Mouse (Mus musculus): ENCODE results near the gene Ptges3l. TPM values are rescaled to one million over a fixed set of nuclear protein-coding genes. Genes with fewer than 3 reads are reported as not detected.
A peak's percentile ranks its signal among the peaks of the same experiment; 100 is the strongest.

Gene Ptges3l
- polyA plus RNA-seq, 1 experiment = not detected

GRCm38 (mm10) chr11:101424105-101424851, 855 bp downstream of the Ptges3l start, which contains the start of gene Gm27029:
Gene Gm27029 (minus strand): TSS chr11:101424796.
- no peaks in the 10 kb centered on the region; the same call in 1 of the 2 replicates for H3K4me1 ChIP-seq (ENCODE audit: control insufficient read depth, insufficient read depth, low read length)
- TF ChIP-seq POLR2A (IDR thresholded peaks at IDR 0.05; ENCODE audit: borderline replicate concordance, control insufficient read depth, low read depth, low read length) (no peak), CTCF (IDR thresholded peaks at IDR 0.05; ENCODE audit: control insufficient read depth, insufficient read depth, low read length) (no peak)
- peak within 1 kb of the TSS; percentile 86 for H3K27ac ChIP-seq (ENCODE audit: control insufficient read depth, insufficient read depth, low read depth, low read length, poor library complexity)
- peak within 1 kb of the TSS; percentile 89 for H3K4me3 ChIP-seq (replicated peaks; ENCODE audit: control insufficient read depth, low read depth, low read length)
- 3% methylated on average over 23 of the region's 23 CpGs for WGBS

GRCm38 (mm10) chr11:101420148-101420547, 5.0 kb downstream of the Ptges3l start:
- H3K4me1 ChIP-seq (ENCODE audit: control insufficient read depth, insufficient read depth, low read length) = no peaks in the 10 kb centered on the region; the same call in 1 of the 2 replicates
- TF ChIP-seq POLR2A (IDR thresholded peaks at IDR 0.05; ENCODE audit: borderline replicate concordance, control insufficient read depth, low read depth, low read length) (no peak), CTCF (IDR thresholded peaks at IDR 0.05; ENCODE audit: control insufficient read depth, insufficient read depth, low read length) (no peak)
- H3K27ac ChIP-seq (ENCODE audit: control insufficient read depth, insufficient read depth, low read depth, low read length, poor library complexity) = no peak overlapping the region
- no peak overlapping the region for H3K4me3 ChIP-seq (replicated peaks; ENCODE audit: control insufficient read depth, low read depth, low read length)
- 55% methylated on average over 5 of the region's 5 CpGs for WGBS

GRCm38 (mm10) chr11:101419610-101420009, 5.5 kb downstream of the Ptges3l start:
- 68% methylated on average over 3 of the region's 3 CpGs for WGBS
- no peak overlapping the region for H3K4me3 ChIP-seq (replicated peaks; ENCODE audit: control insufficient read depth, low read depth, low read length)

GRCm38 (mm10) chr11:101418991-101419390, 6.1 kb downstream of the Ptges3l start:
- Histone ChIP-seq H3K4me1 (ENCODE audit: control insufficient read depth, insufficient read depth, low read length) (no peaks in the 10 kb centered on the region; the same call in 1 of the 2 replicates), H3K27ac (ENCODE audit: control insufficient read depth, insufficient read depth, low read depth, low read length, poor library complexity) (no peak overlapping the region), H3K4me3 (replicated peaks; ENCODE audit: control insufficient read depth, low read depth, low read length) (no peak overlapping the region)
- WGBS = 84% methylated on average over 6 of the region's 6 CpGs
- no peak for TF ChIP-seq CTCF (IDR thresholded peaks at IDR 0.05; ENCODE audit: control insufficient read depth, insufficient read depth, low read length)
- no peak for TF ChIP-seq POLR2A (IDR thresholded peaks at IDR 0.05; ENCODE audit: borderline replicate concordance, control insufficient read depth, low read depth, low read length)

More at GRCm38 (mm10) chr11:101419610-101420009, 5.5 kb downstream of the Ptges3l start:
- Histone ChIP-seq H3K4me1 (ENCODE audit: control insufficient read depth, insufficient read depth, low read length) (no peaks in the 10 kb centered on the region; the same call in 1 of the 2 replicates), H3K27ac (ENCODE audit: control insufficient read depth, insufficient read depth, low read depth, low read length, poor library complexity) (no peak overlapping the region)
- TF ChIP-seq CTCF (IDR thresholded peaks at IDR 0.05; ENCODE audit: control insufficient read depth, insufficient read depth, low read length) (no peak), POLR2A (IDR thresholded peaks at IDR 0.05; ENCODE audit: borderline replicate concordance, control insufficient read depth, low read depth, low read length) (no peak)

- peak within 1 kb of the TSS; percentile 95 for H3K4me3 ChIP-seq (replicated peaks; ENCODE audit: control insufficient read depth, low read depth, low read length)
- H3K4me1 ChIP-seq (ENCODE audit: control insufficient read depth, insufficient read depth, low read length) = no peaks in the 10 kb centered on the region; the same call in 1 of the 2 replicates
- WGBS = under 1% methylated on average over 45 of the region's 45 CpGs
- TF ChIP-seq CTCF (IDR thresholded peaks at IDR 0.05; ENCODE audit: control insufficient read depth, insufficient read depth, low read length) (no peak), POLR2A (IDR thresholded peaks at IDR 0.05; ENCODE audit: borderline replicate concordance, control insufficient read depth, low read depth, low read length) (peak; percentile 63; the same call in 1 of the 2 replicates)
- peak within 1 kb of the TSS; percentile 26; the same call in 1 of the 2 replicates for H3K27ac ChIP-seq (ENCODE audit: control insufficient read depth, insufficient read depth, low read depth, low read length, poor library complexity)
Measured at GRCm38 (mm10) chr11:101417101-101417855, 7.9 kb downstream of the Ptges3l start, which contains the start of gene Aarsd1. Gene Aarsd1 (minus strand): TSS chr11:101417615.

GRCm38 (mm10) chr11:101416433-101417100, 8.6 kb downstream of the Ptges3l start:
- TF ChIP-seq POLR2A (IDR thresholded peaks at IDR 0.05; ENCODE audit: borderline replicate concordance, control insufficient read depth, low read depth, low read length) (no peak), CTCF (IDR thresholded peaks at IDR 0.05; ENCODE audit: control insufficient read depth, insufficient read depth, low read length) (no peak)
- Histone ChIP-seq H3K27ac (ENCODE audit: control insufficient read depth, insufficient read depth, low read depth, low read length, poor library complexity) (peak overlapping the region; percentile 26; the same call in 1 of the 2 replicates), H3K4me1 (ENCODE audit: control insufficient read depth, insufficient read depth, low read length) (no peaks in the 10 kb centered on the region; the same call in 1 of the 2 replicates), H3K4me3 (replicated peaks; ENCODE audit: control insufficient read depth, low read depth, low read length) (peak overlapping the region; percentile 95)
- under 1% methylated on average over 11 of the region's 11 CpGs for WGBS

- Histone ChIP-seq H3K4me1 (ENCODE audit: control insufficient read depth, insufficient read depth, low read length) (no peaks in the 10 kb centered on the region; the same call in 1 of the 2 replicates), H3K4me3 (replicated peaks; ENCODE audit: control insufficient read depth, low read depth, low read length) (no peak overlapping the region), H3K27ac (ENCODE audit: control insufficient read depth, insufficient read depth, low read depth, low read length, poor library complexity) (no peak overlapping the region)
- WGBS = 84% methylated on average over 2 of the region's 2 CpGs
- TF ChIP-seq POLR2A (IDR thresholded peaks at IDR 0.05; ENCODE audit: borderline replicate concordance, control insufficient read depth, low read depth, low read length) = no peak
- no peak for TF ChIP-seq CTCF (IDR thresholded peaks at IDR 0.05; ENCODE audit: control insufficient read depth, insufficient read depth, low read length)
Measured at GRCm38 (mm10) chr11:101415306-101415705, 9.8 kb downstream of the Ptges3l start.

Data from bone marrow, adult 2 months (tissue).